Mouse (Mus musculus): ENCODE data around the gene Kank2. TPM values are rescaled to one million over a fixed set of nuclear protein-coding genes. Genes with fewer than 3 reads are reported as not detected.
A peak's percentile ranks its signal among the peaks of the same experiment; 100 is the strongest.

The Kank2 gene
- 5.1 and 5.9 TPM in 2 replicates for polyA plus RNA-seq (2014; fragmentation: Nextera tagmentation; extraction: Ambion mirVana)

DNA sequence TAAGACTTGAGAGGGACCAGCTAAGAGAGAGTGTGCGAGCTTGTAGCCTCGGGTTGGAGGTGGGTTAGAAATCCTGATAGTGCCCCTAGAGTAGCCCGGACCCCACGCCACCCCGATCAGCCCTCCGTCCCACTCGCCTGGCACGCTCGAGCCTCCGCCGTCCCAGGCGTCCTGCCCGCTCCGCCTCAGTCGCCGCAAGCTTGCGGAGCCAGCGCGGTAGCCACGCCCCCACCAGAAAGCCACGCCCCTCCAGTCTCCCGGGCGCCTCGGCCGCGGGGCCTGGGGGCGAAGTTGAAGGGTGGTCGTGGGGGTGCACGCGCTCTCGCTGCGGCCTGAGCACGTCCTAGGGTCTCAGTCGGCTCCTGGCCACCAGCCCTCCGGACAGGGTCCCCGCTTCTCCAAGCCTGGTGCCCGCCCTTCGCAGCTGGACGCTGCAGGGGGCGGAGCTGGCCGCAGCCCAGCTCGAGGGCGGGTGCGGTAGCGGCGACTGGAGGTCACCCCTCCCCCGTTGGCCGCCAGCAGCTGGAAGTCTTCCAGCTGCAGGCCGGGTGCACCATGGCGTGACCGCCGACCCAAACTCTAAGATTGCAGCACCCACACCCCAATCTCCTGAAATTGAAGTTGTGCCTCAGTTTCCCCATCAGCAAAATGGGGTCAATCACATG, at the start of gene Kank2:
Gene Kank2 (minus strand): TSS at position 400 of the 665 bp plus-strand sequence.
- H3K27me3 ChIP-seq (ENCODE audit: control insufficient read depth, insufficient read depth, low read length), result no peaks in the 10 kb centered on the region
- ATAC-seq (replicated peaks; ENCODE audit: low FRiP score), result peak; percentile 89
- H3K4me1 ChIP-seq (replicated peaks; ENCODE audit: control insufficient read depth, insufficient read depth, low read length), result peaks cover 6% of the 10 kb centered on the region; the same call in 1 of the 2 replicates
- H3K36me3 ChIP-seq (ENCODE audit: control insufficient read depth, insufficient read depth, low read length), result peaks cover 2% of the 10 kb centered on the region; the same call in 1 of the 2 replicates
- DNase-seq (ENCODE audit: low spot score), result peak; percentile 95
- under 1% methylated on average over 52 of the region's 52 CpGs for WGBS
- no peaks in the 10 kb centered on the region for H3K9me3 ChIP-seq (ENCODE audit: control insufficient read depth, low read length)
- peak within 1 kb of the TSS; percentile 71 for H3K9ac ChIP-seq (ENCODE audit: low read length)
- peak within 1 kb of the TSS; percentile 52 for H3K4me3 ChIP-seq (ENCODE audit: low read depth, low read length)
- peak within 1 kb of the TSS; percentile 37 for H3K27ac ChIP-seq (ENCODE audit: low read depth, low read length)
- H3K4me2 ChIP-seq (ENCODE audit: low read depth, low read length, severe bottlenecking), result peak within 1 kb of the TSS; percentile 92

- WGBS, result 17% methylated on average over 10 of the region's 10 CpGs
- Histone ChIP-seq H3K4me1 (replicated peaks; ENCODE audit: control insufficient read depth, insufficient read depth, low read length) (peaks cover 7% of the 10 kb centered on the region; the same call in 1 of the 2 replicates), H3K4me2 (ENCODE audit: low read depth, low read length, severe bottlenecking) (no peak overlapping the region), H3K4me3 (ENCODE audit: low read depth, low read length) (no peak overlapping the region), H3K27me3 (ENCODE audit: control insufficient read depth, insufficient read depth, low read length) (no peaks in the 10 kb centered on the region), H3K9me3 (ENCODE audit: control insufficient read depth, low read length) (no peaks in the 10 kb centered on the region), H3K9ac (ENCODE audit: low read length) (no peak overlapping the region), H3K27ac (ENCODE audit: low read depth, low read length) (no peak overlapping the region), H3K36me3 (ENCODE audit: control insufficient read depth, insufficient read depth, low read length) (no peaks in the 10 kb centered on the region)
- ATAC-seq (replicated peaks; ENCODE audit: low FRiP score) (no peak), DNase-seq (ENCODE audit: low spot score) (no peak)
Measured at GRCm38 (mm10) chr9:21847926-21848325, 49.4 kb upstream of the Kank2 start.

GRCm38 (mm10) chr9:21847425-21847824, 48.9 kb upstream of the Kank2 start:
- H3K4me1 ChIP-seq (replicated peaks; ENCODE audit: control insufficient read depth, insufficient read depth, low read length), result peaks cover 7% of the 10 kb centered on the region; the same call in 1 of the 2 replicates
- no peaks in the 10 kb centered on the region for H3K27me3 ChIP-seq (ENCODE audit: control insufficient read depth, insufficient read depth, low read length)
- no peaks in the 10 kb centered on the region for H3K36me3 ChIP-seq (ENCODE audit: control insufficient read depth, insufficient read depth, low read length)
- DNase-seq (ENCODE audit: low spot score), result no peak
- H3K9ac ChIP-seq (ENCODE audit: low read length), result no peak overlapping the region
- H3K4me2 ChIP-seq (ENCODE audit: low read depth, low read length, severe bottlenecking), result no peak overlapping the region
- no peak overlapping the region for H3K27ac ChIP-seq (ENCODE audit: low read depth, low read length)
- H3K4me3 ChIP-seq (ENCODE audit: low read depth, low read length), result no peak overlapping the region
- no peaks in the 10 kb centered on the region for H3K9me3 ChIP-seq (ENCODE audit: control insufficient read depth, low read length)
- ATAC-seq (replicated peaks; ENCODE audit: low FRiP score), result no peak
- 27% methylated on average over 3 of the region's 3 CpGs for WGBS

DNA sequence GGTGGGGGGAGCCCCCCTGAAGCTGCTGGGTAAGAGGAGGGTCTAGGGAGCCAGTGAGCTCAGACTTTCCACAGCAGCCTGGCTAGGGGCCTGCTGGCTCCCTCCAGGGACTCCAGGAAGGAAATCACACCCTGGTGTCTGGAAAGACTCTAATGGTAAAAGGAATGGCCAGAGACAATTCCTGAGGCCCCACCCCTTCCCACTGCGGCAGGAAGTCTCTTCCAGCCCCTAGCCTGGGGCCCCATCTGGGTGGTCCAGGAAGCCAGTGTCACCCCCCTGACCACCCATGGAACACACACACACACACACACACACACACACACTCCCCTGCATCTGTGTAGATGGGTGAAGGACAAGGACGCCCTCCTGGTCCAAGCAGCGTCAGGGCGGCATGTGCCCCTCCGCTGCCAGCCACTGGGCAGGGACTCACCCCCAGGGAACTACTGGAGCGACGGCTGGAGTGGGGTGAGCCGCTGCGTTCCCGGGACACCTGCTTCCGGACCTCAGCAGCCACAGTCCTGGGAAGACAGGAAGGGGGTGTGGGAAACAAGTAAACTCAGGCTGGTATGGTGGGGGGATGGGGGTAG, 48.3 kb upstream of the Kank2 start:
- Histone ChIP-seq H3K4me2 (ENCODE audit: low read depth, low read length, severe bottlenecking) (peak overlapping the region; percentile 21; the same call in 1 of the 2 replicates), H3K9ac (ENCODE audit: low read length) (no peak overlapping the region), H3K27me3 (ENCODE audit: control insufficient read depth, insufficient read depth, low read length) (no peaks in the 10 kb centered on the region), H3K9me3 (ENCODE audit: control insufficient read depth, low read length) (no peaks in the 10 kb centered on the region), H3K36me3 (ENCODE audit: control insufficient read depth, insufficient read depth, low read length) (no peaks in the 10 kb centered on the region), H3K4me3 (ENCODE audit: low read depth, low read length) (no peak overlapping the region), H3K4me1 (replicated peaks; ENCODE audit: control insufficient read depth, insufficient read depth, low read length) (peaks cover 7% of the 10 kb centered on the region; the same call in 1 of the 2 replicates), H3K27ac (ENCODE audit: low read depth, low read length) (peak overlapping the region; percentile 12; the same call in 1 of the 2 replicates)
- no peak for DNase-seq (ENCODE audit: low spot score)
- WGBS, result 20% methylated on average over 11 of the region's 11 CpGs
- ATAC-seq (replicated peaks; ENCODE audit: low FRiP score), result no peak

DNA sequence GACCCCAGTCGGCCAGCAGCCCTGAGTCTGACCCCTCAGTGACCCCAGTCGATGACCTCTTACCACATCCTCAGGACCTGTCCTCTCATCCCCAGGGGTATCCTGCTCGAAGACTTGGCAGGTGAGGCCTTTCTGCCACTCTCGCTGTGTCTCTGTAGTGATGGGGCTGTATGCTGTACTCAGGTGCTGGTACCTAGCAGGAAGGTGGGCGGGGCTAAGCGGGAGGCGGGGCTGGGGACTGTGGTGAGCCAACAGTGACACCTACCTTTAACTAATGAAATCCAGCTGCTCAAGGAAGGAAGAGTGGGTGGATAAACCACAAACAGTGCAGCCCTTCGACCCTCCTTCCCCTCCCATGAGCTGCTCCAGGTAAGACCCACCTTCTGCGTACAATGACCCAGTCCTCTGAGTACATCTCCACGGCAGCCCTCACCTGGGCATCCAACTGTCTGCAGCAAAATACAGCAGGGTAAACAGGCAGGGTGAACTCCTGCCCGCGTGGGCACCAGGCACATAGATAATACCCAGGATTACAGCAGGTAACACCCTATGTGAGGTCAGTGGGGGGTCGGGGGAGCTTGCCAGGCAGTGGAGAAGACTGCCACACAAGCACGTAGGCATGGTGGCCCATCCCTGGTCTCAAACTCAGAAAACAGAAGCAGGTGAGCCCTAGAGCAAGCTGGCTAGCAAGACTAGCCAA, 47.0 kb upstream of the Kank2 start:
- H3K27me3 ChIP-seq (ENCODE audit: control insufficient read depth, insufficient read depth, low read length), result no peaks in the 10 kb centered on the region
- H3K4me2 ChIP-seq (ENCODE audit: low read depth, low read length, severe bottlenecking), result no peak overlapping the region
- no peak overlapping the region for H3K4me3 ChIP-seq (ENCODE audit: low read depth, low read length)
- H3K9me3 ChIP-seq (ENCODE audit: control insufficient read depth, low read length), result no peaks in the 10 kb centered on the region
- no peak for DNase-seq (ENCODE audit: low spot score)
- ATAC-seq (replicated peaks; ENCODE audit: low FRiP score), result no peak
- WGBS, result 65% methylated on average over 14 of the region's 14 CpGs
- H3K4me1 ChIP-seq (replicated peaks; ENCODE audit: control insufficient read depth, insufficient read depth, low read length), result peaks cover 7% of the 10 kb centered on the region; the same call in 1 of the 2 replicates
- H3K27ac ChIP-seq (ENCODE audit: low read depth, low read length), result no peak overlapping the region
- H3K36me3 ChIP-seq (ENCODE audit: control insufficient read depth, insufficient read depth, low read length), result no peaks in the 10 kb centered on the region
- H3K9ac ChIP-seq (ENCODE audit: low read length), result no peak overlapping the region

DNA sequence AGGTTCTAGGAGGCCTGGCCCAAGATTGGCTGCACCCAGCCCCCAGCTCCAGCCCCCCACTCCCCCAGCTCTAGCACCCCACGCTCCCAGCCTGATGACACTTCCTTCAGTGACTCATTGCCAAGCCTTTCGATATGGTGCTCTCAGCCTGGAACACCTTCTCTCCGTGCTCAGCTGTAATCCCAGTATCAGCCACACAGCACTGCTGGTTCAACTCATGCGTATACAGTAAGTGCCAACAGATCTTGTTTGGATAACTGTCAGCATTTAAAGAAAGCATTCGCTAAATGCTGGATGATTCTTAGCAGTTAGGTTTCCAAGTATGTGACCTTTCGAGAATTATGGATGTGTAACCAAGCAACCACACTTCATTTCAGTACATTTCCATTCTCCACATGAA, 44.5 kb upstream of the Kank2 start:
- no peaks in the 10 kb centered on the region for H3K27me3 ChIP-seq (ENCODE audit: control insufficient read depth, insufficient read depth, low read length)
- H3K4me2 ChIP-seq (ENCODE audit: low read depth, low read length, severe bottlenecking), result no peak overlapping the region
- H3K36me3 ChIP-seq (ENCODE audit: control insufficient read depth, insufficient read depth, low read length), result no peaks in the 10 kb centered on the region
- ATAC-seq (replicated peaks; ENCODE audit: low FRiP score) (no peak), DNase-seq (ENCODE audit: low spot score) (no peak)
- H3K9ac ChIP-seq (ENCODE audit: low read length), result no peak overlapping the region
- H3K4me1 ChIP-seq (replicated peaks; ENCODE audit: control insufficient read depth, insufficient read depth, low read length), result peaks cover 7% of the 10 kb centered on the region; the same call in 1 of the 2 replicates
- 91% methylated on average over 6 of the region's 6 CpGs for WGBS
- no peaks in the 10 kb centered on the region for H3K9me3 ChIP-seq (ENCODE audit: control insufficient read depth, low read length)
- H3K4me3 ChIP-seq (ENCODE audit: low read depth, low read length), result no peak overlapping the region
- no peak overlapping the region for H3K27ac ChIP-seq (ENCODE audit: low read depth, low read length)

GRCm38 (mm10) chr9:21842391-21842790, 43.8 kb upstream of the Kank2 start:
- WGBS, result 73% methylated on average over 5 of the region's 5 CpGs
- Histone ChIP-seq H3K36me3 (ENCODE audit: control insufficient read depth, insufficient read depth, low read length) (no peaks in the 10 kb centered on the region), H3K9ac (ENCODE audit: low read length) (no peak overlapping the region), H3K4me1 (replicated peaks; ENCODE audit: control insufficient read depth, insufficient read depth, low read length) (peaks cover 7% of the 10 kb centered on the region; the same call in 1 of the 2 replicates), H3K4me2 (ENCODE audit: low read depth, low read length, severe bottlenecking) (no peak overlapping the region), H3K27ac (ENCODE audit: low read depth, low read length) (no peak overlapping the region), H3K9me3 (ENCODE audit: control insufficient read depth, low read length) (no peaks in the 10 kb centered on the region), H3K4me3 (ENCODE audit: low read depth, low read length) (no peak overlapping the region), H3K27me3 (ENCODE audit: control insufficient read depth, insufficient read depth, low read length) (no peaks in the 10 kb centered on the region)
- no peak for DNase-seq (ENCODE audit: low spot score)
- ATAC-seq (replicated peaks; ENCODE audit: low FRiP score), result no peak

GRCm38 (mm10) chr9:21841340-21841739, 42.8 kb upstream of the Kank2 start:
- H3K9ac ChIP-seq (ENCODE audit: low read length), result no peak overlapping the region
- no peaks in the 10 kb centered on the region for H3K27me3 ChIP-seq (ENCODE audit: control insufficient read depth, insufficient read depth, low read length)
- no peaks in the 10 kb centered on the region for H3K9me3 ChIP-seq (ENCODE audit: control insufficient read depth, low read length)
- H3K4me2 ChIP-seq (ENCODE audit: low read depth, low read length, severe bottlenecking), result no peak overlapping the region
- no peak overlapping the region for H3K27ac ChIP-seq (ENCODE audit: low read depth, low read length)
- 95% methylated on average over 6 of the region's 6 CpGs for WGBS
- H3K4me3 ChIP-seq (ENCODE audit: low read depth, low read length), result no peak overlapping the region
- H3K36me3 ChIP-seq (ENCODE audit: control insufficient read depth, insufficient read depth, low read length), result no peaks in the 10 kb centered on the region
- no peak for DNase-seq (ENCODE audit: low spot score)
- H3K4me1 ChIP-seq (replicated peaks; ENCODE audit: control insufficient read depth, insufficient read depth, low read length), result no peaks in the 10 kb centered on the region
- ATAC-seq (replicated peaks; ENCODE audit: low FRiP score), result no peak

Measured in forebrain, embryonic 11.5 days (tissue).